Mouse (Mus musculus) spleen, postnatal 4 days (tissue): ENCODE data around the gene Npc2.

Experiments
- DNase-seq, 2 experiments: peaks; one replicate each; pipeline ENCODE4 v3.0.0; 2022; ENCODE audit warnings: low spot score in 2 of 2

The Npc2 gene

DNA sequence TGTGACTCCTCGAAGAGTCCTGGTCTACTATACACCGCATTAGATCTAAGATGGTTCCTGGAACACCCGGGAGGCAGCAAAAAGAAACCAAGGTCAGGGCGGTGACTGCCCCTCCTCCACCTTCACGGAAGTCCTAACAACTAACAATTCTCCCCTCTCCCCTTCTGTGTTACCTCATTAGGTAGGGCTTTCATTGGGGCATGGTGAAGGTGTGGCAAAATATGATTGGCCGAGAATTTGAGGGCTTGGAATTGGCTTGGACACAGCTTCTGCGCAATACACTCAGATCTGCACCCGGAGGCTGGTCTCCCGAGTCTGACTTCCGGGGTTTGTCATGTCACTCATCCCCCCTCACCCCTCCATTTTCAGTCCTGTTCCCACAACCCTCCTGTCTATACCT is 44.5 kb downstream of the Npc2 start:
- DNase-seq = no peak

DNA sequence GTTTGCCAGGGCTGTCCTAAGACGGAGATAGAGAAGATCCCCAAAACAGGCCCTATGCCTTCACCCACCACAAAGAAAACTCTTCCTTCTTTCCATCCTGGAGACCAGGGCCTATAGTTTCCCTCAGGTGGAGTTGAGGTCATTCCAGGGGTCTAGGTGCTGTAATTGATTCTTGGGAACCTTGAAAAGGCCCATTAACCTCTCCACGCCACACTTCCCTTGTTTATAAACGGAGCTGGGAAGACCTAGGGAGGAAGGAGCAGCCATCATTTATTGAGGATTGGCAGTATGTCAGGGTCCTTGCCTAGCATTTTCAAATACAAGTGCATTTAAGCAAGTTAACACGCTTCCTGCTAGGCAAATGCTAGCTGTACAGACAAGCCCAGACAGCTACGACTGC is 45.5 kb downstream of the Npc2 start:
- DNase-seq = no peak

DNA sequence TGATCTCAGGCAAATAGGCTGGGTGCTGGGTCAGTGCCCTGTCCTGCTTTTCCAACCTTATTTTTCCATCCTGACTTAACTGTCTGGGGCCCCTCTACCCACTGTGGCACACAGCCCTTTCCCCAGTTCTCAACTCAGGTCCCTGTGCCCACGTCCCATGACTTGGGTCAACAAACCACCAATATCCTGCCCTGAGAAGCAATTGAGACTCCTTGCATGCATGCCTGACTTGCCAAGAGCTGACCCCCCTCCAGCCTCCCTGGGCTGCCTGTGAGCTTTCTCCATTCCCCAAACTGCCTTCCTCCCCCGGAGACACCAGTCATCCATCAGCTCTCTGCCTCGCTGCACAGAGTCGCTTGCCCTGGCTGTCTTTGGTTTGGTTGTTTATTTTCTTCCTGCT is 46.0 kb downstream of the Npc2 start:
- DNase-seq = no peak

DNA sequence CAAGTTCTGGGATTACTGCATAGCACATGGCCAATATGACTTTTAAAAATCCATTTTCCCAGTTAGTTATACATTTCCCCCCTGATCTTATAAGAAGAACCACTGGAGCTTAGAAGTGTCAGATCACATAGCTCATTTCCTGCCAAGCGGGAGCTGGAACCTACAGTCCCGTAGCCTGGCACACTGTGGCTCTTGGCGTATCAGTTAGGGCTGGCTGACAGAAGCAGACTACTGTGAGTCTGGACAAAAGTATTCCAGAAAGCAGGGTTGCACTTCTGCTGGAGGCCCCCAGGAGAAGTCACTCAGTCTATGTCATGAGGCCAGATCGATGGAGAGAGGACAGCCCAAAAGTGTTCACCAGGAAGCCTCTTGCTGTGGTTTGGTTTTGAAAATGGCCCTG is 46.6 kb downstream of the Npc2 start:
- no peak for DNase-seq

DNA sequence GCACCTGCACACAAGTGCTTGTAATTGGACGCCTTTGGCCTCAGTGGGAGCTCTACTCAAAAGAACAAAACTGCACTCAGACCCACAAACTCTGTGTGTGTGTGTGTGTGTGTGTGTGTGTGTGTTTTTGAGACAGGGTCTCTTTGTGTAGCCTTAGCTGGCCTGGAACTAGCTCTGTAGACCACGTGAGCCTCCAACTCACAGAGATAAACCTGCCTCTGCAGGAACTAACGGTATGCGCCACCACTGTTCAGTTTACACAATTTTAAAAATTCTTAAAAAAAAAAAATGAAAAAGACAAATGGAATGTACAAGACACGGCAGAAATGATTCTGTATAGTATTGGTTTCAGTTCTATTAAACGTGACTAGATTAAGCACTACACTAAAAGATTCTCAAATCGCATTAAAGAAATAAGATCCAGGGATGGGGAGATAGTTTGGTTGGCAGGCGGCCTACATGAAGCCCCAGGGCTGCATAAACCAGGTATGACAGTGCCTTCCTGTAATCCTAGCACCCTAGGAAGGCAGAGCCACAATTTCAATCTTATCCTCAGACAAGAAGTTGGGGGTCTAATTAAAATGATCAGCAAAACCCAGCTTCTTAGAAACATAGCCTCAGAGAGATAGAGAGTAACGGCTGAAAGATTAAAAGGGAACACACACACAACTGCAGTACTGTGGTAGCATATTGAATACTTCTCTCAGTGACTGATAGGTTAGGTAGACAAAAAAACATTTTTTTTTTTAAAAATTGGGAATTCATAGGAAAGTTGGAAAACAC is 54.3 kb downstream of the Npc2 start:
- DNase-seq = no peak

DNA sequence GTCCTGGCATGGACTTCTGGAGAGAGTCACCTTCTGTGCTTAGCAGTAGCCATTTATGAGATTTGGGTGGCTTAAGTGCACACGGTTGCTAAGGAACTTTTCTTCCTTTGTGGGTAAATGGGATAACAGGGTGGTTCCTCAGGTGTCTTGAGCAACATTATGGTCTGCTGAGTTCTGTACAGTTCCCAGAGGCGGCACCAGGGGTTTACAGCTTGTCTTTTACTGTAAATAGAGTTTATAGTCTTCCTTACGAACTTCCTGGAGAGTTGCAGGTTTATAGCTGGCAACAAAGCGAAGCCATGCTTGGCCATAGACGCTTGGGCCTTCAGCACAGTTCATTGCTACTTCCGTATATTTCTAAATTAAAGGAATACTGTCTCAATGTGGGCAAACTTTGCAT is 58.4 kb downstream of the Npc2 start:
- no peak for DNase-seq

DNA sequence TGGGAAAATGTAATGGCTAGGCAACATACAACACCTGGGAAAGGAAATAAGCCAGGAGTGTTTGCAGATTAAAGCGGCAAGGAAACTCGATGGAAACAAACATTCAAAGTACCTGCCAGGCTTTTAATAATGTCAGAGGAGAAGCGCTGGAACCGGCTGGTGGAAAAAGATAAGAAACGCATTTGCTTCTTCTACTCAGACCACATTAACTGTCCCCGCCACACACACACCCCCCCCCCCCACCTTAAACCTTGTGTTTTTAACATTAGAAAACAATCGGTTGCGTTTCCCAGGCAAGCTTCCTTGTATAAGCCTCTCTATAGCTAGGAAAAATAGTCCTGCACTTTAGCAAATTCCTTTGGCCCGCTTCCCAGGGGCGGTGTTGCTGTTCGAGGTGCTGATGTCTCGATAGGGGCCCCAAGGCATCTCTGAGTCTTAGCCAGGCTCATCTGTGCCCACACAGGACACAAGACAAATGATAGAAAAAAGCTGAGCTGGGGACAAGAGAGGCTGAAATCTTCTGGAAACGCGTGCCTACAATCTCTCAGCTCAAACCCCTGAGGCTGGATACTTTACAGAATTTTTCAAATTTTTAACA is 63.0 kb downstream of the Npc2 start:
- peak; percentile 37 to 70 for DNase-seq

DNA sequence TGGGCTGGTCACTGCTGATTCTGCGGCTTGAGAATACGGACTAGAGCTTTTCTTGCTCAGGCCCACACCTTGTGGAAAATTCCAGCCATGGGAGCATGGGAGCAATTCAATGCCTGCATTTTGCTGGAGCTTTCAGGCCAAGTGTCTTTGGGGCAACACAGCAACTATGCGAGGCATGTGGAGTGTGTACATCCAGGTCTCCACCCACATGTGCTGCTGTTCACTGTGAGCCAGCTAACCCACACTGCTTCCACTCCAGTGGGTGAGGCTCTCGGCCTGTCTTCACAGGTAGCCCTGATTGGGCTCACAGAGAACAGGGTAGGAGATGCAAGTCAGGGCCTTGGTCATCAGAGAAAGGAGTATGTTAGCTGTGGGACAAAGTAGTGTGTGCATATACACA is 65.1 kb downstream of the Npc2 start:
- DNase-seq = no peak

DNA sequence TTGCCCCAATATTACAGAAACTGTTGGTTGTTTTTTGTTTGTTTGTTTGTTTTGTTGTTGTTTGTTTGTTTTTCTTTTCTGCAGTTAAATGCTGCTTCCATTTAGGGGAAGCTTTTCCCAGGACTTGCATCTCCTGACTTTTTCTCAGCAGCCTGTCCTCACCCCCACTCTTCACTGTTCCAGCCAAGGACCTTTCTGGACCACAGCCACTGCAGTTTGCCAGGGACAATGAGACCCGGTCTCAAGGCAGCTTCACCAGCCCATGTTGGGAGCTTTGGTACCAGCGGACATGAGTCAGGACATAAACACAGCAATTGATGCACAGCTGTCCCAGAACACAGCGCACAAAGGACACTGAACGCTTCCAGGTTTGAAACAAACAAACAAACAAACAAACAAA is 66.1 kb downstream of the Npc2 start:
- DNase-seq = no peak
